Mouse (Mus musculus): ENCODE data around the gene Nav2. TPM values are rescaled to one million over a fixed set of nuclear protein-coding genes. Genes with fewer than 3 reads are reported as not detected.

Gene Nav2
- polyA plus RNA-seq, 1 experiment from 2014 or later: 27.6 TPM

DNA sequence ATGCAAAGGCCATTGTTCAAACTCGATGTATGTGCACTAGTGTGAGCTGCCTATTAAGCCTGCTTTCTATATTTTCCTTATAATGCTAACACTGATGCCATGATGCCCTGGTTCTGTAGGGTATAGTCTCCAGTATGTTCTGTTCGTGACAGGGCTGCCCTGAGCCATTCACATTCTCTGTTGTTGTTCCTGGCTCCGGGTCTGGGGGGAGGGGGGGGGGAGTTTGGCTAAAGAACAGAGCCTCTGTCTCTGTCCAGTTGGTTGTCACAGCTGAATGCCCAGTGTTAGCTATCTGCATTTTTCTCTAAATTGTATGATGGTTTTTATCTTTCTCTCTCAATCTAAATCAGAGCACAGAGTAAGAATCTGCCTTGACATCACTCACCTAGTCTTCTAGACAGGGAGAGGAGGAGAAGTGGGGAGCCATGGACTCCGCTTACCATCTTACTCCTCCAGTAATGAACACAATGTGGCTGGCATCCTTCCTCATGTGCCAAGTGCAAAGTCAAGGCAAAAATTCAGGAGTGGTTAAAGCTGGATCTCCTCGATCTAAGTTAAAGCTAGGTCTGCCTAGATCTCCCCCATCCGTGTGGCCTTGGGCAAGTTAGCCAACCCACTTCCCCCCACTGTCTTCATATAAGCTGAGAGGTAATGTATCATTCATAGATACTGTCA is 605.4 kb downstream of the Nav2 start:
- peaks cover 23% of the 10 kb centered on the region for H3K4me1 ChIP-seq
- H3K4me2 ChIP-seq: no peak overlapping the region
- no peak overlapping the region for H3K4me3 ChIP-seq (replicated peaks)
- no peaks in the 10 kb centered on the region for H3K36me3 ChIP-seq
- WGBS: 81% methylated on average over 6 of the region's 6 CpGs
- ATAC-seq (ENCODE audit: low FRiP score): no peak; the same call in 1 of the 2 replicates
- no peak overlapping the region for H3K9ac ChIP-seq (replicated peaks)
- H3K27me3 ChIP-seq (replicated peaks): no peaks in the 10 kb centered on the region
- no peak overlapping the region for H3K27ac ChIP-seq (replicated peaks)
- no peaks in the 10 kb centered on the region for H3K9me3 ChIP-seq (replicated peaks)

DNA sequence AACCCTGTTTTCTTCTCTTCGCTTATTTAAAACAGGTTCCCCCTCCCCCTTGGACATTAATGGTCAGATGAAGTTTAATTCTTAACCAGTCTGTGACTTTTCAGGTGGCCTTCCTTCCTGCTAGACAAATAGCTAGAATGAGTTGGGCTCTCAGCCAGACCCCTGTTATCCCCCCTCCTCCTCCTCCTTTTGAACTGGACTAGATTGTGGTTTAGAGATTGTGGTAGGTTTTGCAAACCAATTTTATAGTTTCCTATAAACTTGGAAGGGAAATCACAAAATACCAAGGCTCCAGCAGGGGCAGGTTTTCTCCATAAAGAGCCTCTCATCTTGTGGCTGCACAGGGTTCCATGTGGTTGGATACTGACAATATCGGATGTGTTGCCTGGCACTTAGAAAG is 606.5 kb downstream of the Nav2 start:
- Histone ChIP-seq H3K4me1 (peaks cover 23% of the 10 kb centered on the region), H3K4me2 (no peak overlapping the region), H3K4me3 (replicated peaks) (no peak overlapping the region), H3K9ac (replicated peaks) (no peak overlapping the region), H3K27ac (replicated peaks) (no peak overlapping the region), H3K27me3 (replicated peaks) (no peaks in the 10 kb centered on the region), H3K36me3 (no peaks in the 10 kb centered on the region), H3K9me3 (replicated peaks) (no peaks in the 10 kb centered on the region)
- no peak for ATAC-seq (ENCODE audit: low FRiP score)
- WGBS: 83% methylated on average over 2 of the region's 2 CpGs

DNA sequence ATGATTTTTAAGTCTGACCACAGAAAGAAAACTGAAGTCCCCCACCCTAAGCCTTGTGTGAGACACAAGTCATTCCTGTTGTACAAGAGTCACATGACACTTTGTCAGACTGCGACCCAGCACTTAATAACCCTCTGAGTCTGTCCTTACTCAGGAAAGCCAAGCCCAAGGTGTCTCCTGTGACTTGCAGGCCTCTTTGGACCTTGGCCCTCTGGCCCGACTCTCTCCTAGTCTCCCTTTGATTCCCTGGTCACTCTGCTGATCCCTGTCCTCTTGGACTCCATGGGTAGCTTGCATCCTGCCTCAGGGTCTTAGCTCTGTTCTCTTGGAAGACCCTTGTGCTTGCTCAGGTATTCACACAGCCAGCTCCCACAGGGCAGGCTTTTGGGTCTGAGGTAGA is 612.0 kb downstream of the Nav2 start:
- Histone ChIP-seq H3K4me3 (replicated peaks) (no peak overlapping the region), H3K9me3 (replicated peaks) (no peaks in the 10 kb centered on the region), H3K36me3 (no peaks in the 10 kb centered on the region), H3K4me2 (no peak overlapping the region), H3K27ac (replicated peaks) (no peak overlapping the region), H3K27me3 (replicated peaks) (0 out of 2 replicates have a peak, but pooled peaks cover 5% of the 10 kb centered on the region), H3K4me1 (peaks cover 42% of the 10 kb centered on the region), H3K9ac (replicated peaks) (no peak overlapping the region)
- no peak for ATAC-seq (ENCODE audit: low FRiP score)
- WGBS: 57% methylated on average over 2 of the region's 2 CpGs

DNA sequence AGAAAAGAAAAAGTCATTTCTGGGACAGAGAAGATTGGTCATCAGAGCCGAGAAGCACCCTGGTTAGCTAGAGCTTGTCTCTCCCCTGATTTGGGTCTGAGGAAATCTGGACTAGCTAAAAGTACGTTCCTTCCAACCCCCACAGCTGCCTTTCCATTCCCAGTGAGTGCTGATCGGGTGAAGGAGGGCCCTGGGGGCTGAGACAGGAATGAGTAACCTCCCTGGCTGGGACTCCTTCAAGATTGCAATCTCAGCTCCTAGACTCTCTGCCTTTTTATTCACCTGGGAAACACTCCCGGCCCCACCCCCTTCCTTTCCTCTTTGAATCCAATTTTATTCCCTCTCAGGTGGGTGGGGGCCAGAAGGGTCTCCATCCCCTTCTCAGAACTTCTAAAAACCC is 612.8 kb downstream of the Nav2 start:
- no peak overlapping the region for H3K4me3 ChIP-seq (replicated peaks)
- 0 out of 2 replicates have a peak, but pooled peaks cover 5% of the 10 kb centered on the region for H3K27me3 ChIP-seq (replicated peaks)
- H3K4me1 ChIP-seq: peaks cover 42% of the 10 kb centered on the region
- no peaks in the 10 kb centered on the region for H3K36me3 ChIP-seq
- no peak overlapping the region for H3K27ac ChIP-seq (replicated peaks)
- H3K4me2 ChIP-seq: peak overlapping the region; percentile 53; the same call in 1 of the 2 replicates
- ATAC-seq (ENCODE audit: low FRiP score): no peak
- no peak overlapping the region for H3K9ac ChIP-seq (replicated peaks)
- WGBS: 27% methylated on average over 4 of the region's 4 CpGs
- no peaks in the 10 kb centered on the region for H3K9me3 ChIP-seq (replicated peaks)

DNA sequence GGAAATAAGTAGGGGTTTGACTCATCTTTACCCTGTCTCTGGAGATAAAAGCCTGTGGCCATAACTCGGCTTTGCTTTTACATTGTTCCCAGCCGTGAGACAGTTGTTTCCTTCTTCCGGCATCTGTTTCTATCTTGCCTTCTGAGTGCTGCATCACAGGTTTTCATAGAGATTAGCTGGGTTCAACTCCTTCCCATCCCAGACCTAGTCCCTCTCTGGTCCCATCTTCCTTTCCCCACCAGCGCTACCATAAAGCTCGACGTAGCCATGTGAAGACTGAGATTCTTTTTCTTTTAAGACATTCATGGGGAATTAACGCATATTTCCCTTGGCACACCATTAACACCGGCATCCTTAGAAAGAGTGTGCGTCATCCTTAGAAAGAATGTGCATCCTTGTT is 613.5 kb downstream of the Nav2 start:
- H3K4me3 ChIP-seq (replicated peaks): peak overlapping the region; percentile 23
- 0 out of 2 replicates have a peak, but pooled peaks cover 5% of the 10 kb centered on the region for H3K27me3 ChIP-seq (replicated peaks)
- H3K27ac ChIP-seq (replicated peaks): no peak overlapping the region; the same call in 1 of the 2 replicates
- H3K36me3 ChIP-seq: no peaks in the 10 kb centered on the region
- ATAC-seq (ENCODE audit: low FRiP score): no peak
- H3K4me2 ChIP-seq: peak overlapping the region; percentile 53
- H3K9me3 ChIP-seq (replicated peaks): no peaks in the 10 kb centered on the region
- WGBS: 5% methylated on average over 9 of the region's 9 CpGs
- H3K9ac ChIP-seq (replicated peaks): 0 out of 2 replicates have a peak overlapping the region, but pooled peaks have one; percentile 17
- H3K4me1 ChIP-seq: peaks cover 42% of the 10 kb centered on the region

DNA sequence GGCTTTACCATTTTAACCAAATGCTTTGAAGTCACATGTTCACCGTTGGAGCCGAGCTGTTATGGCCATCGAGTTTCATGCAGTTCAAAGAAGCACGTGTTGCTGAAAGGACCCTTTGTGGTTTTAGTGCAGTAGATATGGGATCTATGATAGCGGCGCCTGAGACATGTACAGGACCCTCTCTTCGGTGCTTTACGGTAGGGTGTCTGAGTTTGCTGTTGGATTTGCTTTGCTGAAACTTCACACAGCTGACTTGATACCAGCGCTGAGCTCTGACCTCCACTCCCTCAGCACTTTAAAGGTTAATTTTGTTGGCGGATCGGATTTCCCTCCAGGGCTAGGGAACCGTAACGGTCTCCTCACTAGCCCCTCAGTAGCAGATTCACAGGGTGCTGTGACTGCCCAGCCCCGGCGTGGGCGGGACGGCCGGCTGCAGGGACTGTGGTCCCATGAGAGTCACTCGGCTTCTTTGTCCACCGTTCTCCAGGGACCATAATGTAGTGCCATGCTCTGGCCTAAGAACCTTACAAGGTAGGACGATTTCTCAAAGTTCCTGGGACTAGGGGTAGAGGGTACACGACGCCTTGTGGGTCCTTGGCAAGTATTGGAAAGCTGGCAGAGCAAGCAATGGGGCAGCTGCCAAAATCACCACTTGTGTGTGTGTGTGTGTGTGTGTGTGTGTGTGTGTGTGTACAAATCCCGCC is 614.0 kb downstream of the Nav2 start:
- Histone ChIP-seq H3K4me3 (replicated peaks) (peak overlapping the region; percentile 23), H3K27me3 (replicated peaks) (0 out of 2 replicates have a peak, but pooled peaks cover 5% of the 10 kb centered on the region), H3K9ac (replicated peaks) (0 out of 2 replicates have a peak overlapping the region, but pooled peaks have one; percentile 17), H3K4me2 (peak overlapping the region; percentile 53), H3K36me3 (no peaks in the 10 kb centered on the region), H3K27ac (replicated peaks) (peak overlapping the region; percentile 8; the same call in 1 of the 2 replicates), H3K4me1 (peaks cover 46% of the 10 kb centered on the region), H3K9me3 (replicated peaks) (no peaks in the 10 kb centered on the region)
- ATAC-seq (ENCODE audit: low FRiP score): peak; percentile 59; the same call in 1 of the 2 replicates
- 4% methylated on average over 24 of the region's 24 CpGs for WGBS

DNA sequence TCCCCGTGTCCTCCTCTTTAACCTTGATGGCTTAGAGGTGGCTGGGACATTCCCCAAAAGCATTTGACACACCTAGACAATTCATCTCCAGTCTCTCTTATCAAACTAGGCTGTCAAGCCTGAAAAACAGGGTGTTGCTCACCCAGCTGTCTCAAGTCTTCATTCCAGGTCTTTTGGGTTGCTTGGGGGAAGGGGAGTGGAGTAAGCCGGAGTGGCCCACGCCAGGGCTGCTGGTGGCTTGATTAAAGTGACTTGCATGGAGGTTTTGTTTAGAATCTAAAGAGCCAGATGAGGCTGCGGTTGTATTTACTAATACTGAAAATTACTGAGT is 614.6 kb downstream of the Nav2 start:
- ATAC-seq (ENCODE audit: low FRiP score): peak; percentile 10; the same call in 1 of the 2 replicates
- Histone ChIP-seq H3K36me3 (no peaks in the 10 kb centered on the region), H3K27me3 (replicated peaks) (0 out of 2 replicates have a peak, but pooled peaks cover 5% of the 10 kb centered on the region), H3K27ac (replicated peaks) (peak overlapping the region; percentile 8; the same call in 1 of the 2 replicates), H3K4me1 (peaks cover 48% of the 10 kb centered on the region), H3K9me3 (replicated peaks) (no peaks in the 10 kb centered on the region), H3K4me3 (replicated peaks) (no peak overlapping the region), H3K4me2 (peak overlapping the region; percentile 53), H3K9ac (replicated peaks) (no peak overlapping the region)
- 27% methylated on average over 4 of the region's 4 CpGs for WGBS

DNA sequence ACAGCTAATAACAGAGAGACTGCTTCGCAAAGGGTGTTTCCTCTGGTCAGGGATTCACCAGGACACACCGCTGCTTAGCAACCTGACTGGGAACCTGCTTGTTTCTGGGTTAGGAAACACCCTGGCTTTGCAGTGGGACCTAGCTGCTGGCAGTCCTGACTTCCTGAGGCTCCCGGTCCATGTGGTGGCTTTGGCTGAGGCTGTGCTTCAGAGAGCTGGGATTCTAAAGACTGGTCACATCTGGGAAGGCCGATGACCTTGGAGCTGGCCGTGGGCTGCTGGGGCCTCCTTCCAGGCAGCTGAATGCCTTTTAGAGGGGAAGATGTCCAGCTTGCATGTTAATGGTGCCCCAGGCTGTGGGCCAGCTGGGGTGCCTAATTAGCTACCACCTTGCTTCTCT is 615.2 kb downstream of the Nav2 start:
- no peak for ATAC-seq (ENCODE audit: low FRiP score)
- H3K27ac ChIP-seq (replicated peaks): no peak overlapping the region
- peaks cover 48% of the 10 kb centered on the region for H3K4me1 ChIP-seq
- H3K9ac ChIP-seq (replicated peaks): no peak overlapping the region
- H3K9me3 ChIP-seq (replicated peaks): no peaks in the 10 kb centered on the region
- 0 out of 2 replicates have a peak, but pooled peaks cover 5% of the 10 kb centered on the region for H3K27me3 ChIP-seq (replicated peaks)
- peak overlapping the region; percentile 53; the same call in 1 of the 2 replicates for H3K4me2 ChIP-seq
- H3K4me3 ChIP-seq (replicated peaks): no peak overlapping the region
- H3K36me3 ChIP-seq: no peaks in the 10 kb centered on the region
- WGBS: 33% methylated on average over 5 of the region's 5 CpGs

DNA sequence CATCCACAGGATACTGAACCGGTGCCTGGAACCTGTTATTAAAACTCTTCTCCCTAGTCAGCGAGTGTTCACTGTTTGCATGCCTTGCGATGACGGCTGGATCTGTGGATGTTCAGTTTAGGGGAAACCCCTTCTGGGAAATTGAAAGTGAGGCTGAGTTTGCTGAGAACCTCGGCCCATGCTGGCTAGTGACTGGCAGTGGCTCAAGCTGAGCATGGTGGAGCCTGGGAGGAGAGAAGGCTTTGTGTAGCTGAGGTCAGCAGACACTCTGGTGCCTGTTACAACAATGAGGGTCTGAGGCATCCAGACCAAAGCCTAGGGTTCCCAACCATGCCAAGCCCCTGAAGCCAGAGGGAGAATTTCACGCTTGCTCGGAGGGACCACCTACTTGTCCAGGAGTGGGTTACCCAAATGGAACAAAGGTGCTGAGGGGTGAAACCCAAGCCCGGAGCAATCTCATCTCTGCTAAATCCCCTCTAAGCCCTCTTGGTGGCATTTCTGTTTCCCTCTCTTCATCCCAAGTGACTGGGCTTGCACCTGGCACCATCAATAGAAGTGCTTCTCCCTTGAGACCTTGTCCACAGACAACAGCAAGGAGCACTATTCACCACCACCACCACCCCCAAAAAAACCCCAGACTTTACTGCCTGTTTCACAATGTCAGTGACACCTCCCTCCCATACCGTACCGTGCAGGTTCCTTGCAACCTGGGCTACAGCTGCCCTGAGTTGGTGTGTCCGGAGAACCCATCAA is 617.0 kb downstream of the Nav2 start:
- 0 out of 2 replicates have a peak, but pooled peaks cover 4% of the 10 kb centered on the region for H3K27me3 ChIP-seq (replicated peaks)
- 70% methylated on average over 11 of the region's 11 CpGs for WGBS
- H3K4me1 ChIP-seq: peaks cover 46% of the 10 kb centered on the region
- H3K4me3 ChIP-seq (replicated peaks): no peak overlapping the region
- no peak for ATAC-seq (ENCODE audit: low FRiP score)
- H3K36me3 ChIP-seq: no peaks in the 10 kb centered on the region
- no peak overlapping the region for H3K27ac ChIP-seq (replicated peaks)
- no peaks in the 10 kb centered on the region for H3K9me3 ChIP-seq (replicated peaks)
- no peak overlapping the region for H3K9ac ChIP-seq (replicated peaks)
- no peak overlapping the region for H3K4me2 ChIP-seq

DNA sequence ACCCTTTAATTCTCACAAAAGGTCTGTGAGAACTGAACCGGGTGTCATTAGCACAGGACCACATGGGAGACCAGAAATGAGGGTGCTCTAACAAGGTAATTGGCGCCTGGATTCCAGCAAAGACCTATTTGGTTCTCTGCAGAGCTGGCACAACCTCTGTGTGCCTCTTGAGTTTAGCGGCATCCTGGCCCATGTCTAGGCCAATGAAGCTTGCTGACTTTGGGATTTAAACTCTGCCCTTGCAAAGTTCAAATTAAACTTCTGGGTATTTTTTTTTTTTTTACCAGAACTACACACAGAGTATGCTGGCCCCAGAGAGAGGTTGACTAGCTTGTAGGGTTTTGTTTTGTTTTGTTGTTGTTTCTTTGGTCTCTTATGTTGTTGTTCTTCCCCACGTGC is 617.6 kb downstream of the Nav2 start:
- WGBS: 83% methylated on average over 4 of the region's 4 CpGs
- Histone ChIP-seq H3K9me3 (replicated peaks) (no peaks in the 10 kb centered on the region), H3K27ac (replicated peaks) (no peak overlapping the region), H3K4me2 (no peak overlapping the region), H3K4me1 (peaks cover 40% of the 10 kb centered on the region), H3K4me3 (replicated peaks) (no peak overlapping the region), H3K9ac (replicated peaks) (no peak overlapping the region), H3K27me3 (replicated peaks) (no peaks in the 10 kb centered on the region), H3K36me3 (no peaks in the 10 kb centered on the region)
- ATAC-seq (ENCODE audit: low FRiP score): no peak

DNA sequence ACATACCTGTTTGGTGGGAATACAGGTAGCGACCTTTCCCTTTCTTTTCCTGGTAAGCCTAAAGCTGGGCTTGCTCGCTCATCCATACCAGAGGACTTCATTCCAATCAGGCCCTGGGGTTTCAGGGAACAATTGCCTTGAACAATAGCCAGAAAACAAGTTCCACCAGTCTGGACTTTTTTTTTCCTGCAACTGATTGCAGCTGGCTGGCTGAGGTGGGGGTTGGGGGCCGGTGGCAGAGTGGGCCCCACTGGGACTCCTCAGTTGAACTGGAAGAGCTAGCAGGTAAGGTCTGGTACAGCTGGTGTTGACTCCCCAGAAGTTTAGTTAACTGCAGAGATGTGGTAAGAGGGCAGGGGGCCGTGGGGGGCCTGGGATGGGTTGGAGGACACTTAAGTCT is 619.0 kb downstream of the Nav2 start:
- Histone ChIP-seq H3K9me3 (replicated peaks) (no peaks in the 10 kb centered on the region), H3K27ac (replicated peaks) (no peak overlapping the region), H3K4me1 (peaks cover 26% of the 10 kb centered on the region), H3K4me2 (no peak overlapping the region), H3K36me3 (no peaks in the 10 kb centered on the region), H3K9ac (replicated peaks) (no peak overlapping the region), H3K4me3 (replicated peaks) (no peak overlapping the region), H3K27me3 (replicated peaks) (no peaks in the 10 kb centered on the region)
- ATAC-seq (ENCODE audit: low FRiP score): no peak
- WGBS: 17% methylated on average over 4 of the region's 4 CpGs

Data from neural tube, embryonic 15.5 days (tissue).